Mouse (Mus musculus) thymus, postnatal 10 days (tissue): ENCODE results near the gene Pigf.
"Not testable (repeated sequence)": the region's sequence is repeated elsewhere in the genome, so short reads cannot be mapped to it uniquely, and the experiment has no call there.

Source experiments
- DNase-seq, 2 experiments: peaks; one replicate each; pipeline ENCODE4 v3.0.0; 2021; ENCODE audit warnings: low spot score in 2 of 2

The Pigf gene

DNA sequence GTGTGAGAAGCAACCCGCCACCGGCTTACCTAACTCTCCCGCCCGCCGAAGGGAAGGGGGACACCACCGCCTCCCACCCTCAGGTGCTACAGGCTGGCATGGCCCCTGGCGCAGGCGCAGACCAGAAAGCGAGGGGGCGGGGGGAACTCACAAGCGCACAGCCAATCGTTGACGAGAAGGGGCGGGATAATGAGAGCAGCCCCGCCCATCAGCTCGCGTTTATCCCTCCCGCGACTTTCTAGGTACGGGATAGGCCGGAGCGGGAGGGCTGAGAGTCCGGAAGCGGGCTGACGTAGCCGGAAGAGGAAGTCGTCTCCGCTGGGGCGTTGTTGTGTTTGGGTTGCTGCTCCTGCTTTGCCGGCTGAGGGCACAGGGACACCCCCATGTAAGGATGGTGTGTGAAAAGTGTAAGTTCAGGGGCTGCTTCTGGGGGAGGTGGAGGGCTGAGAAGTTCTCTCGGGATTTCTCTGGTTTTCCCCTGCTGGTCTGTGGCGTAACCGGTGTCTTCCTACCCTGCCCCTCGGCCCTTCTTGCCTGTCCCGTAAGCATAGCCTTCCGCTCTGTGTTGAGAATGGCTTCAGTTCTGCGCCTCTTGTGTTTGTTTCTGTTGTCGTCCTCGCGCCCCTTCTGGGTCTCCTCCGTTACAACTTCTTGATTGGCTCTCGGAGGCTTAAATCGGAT, at the start of gene Pigf, which contains the start of gene Cript:
Pigf (minus strand) TSS at position 138 of the 681 bp plus-strand sequence.
Cript (plus strand) TSS at position 282 of the 681 bp plus-strand sequence.
- peak; percentile 97 to 98 for DNase-seq

- DNase-seq: no peak
Measured at GRCm38 (mm10) chr17:87073470-87073869, 48.3 kb upstream of the Pigf start.

DNA sequence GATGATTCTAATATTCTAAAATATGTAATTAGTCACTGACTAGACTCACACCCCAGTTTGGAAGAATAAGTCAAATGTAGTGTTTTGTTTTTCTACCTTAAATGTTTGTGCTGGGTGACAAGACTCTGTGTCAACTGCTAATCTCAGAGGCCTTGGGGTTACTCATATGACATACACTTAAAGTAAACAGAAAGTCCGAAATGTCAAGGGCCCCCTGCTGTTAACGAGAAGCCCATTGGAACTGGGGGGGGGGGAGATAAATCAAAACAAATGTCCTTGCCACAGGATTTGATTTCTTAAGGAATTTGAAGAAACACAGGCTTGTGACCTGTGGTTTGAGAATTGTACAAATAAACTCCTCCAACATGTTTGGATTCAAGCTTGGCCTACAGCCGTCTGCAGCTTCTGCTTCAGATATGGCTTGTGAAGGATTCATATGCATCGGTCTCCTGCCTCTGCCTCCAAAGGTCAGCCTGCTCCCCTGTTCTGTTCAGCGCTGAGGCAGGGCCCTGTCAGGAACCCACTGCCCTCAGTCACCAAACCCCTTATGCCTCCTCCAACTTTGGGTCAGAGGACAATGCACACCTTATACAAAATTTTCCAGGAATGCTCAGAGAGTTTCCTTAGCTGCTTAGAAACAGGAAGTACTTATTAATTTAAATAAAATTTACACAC, 47.7 kb upstream of the Pigf start:
- DNase-seq: no peak

- DNase-seq: not testable (repeated sequence)
Measured at GRCm38 (mm10) chr17:87072183-87072582, 47.0 kb upstream of the Pigf start.

GRCm38 (mm10) chr17:87068997-87069396, 43.8 kb upstream of the Pigf start:
- no peak for DNase-seq

DNA sequence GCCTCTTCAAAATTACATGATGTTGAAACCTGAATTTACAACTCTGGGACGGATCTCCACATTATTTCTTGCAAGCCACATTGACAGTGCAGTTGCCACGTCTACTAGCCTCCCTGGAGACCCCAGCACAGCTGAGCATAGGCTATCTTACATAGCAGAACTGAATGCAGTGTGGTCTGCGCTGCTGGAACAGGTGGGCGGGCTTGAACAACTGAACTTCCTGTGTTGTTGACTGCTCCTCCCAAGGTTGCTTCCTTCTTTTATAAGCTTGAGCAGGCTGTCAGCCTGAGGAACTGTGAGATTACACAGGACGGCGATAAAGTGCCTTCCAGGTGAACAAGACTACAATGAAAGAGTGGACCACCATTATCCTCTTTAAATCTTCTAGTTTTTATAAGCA, 38.8 kb upstream of the Pigf start:
- DNase-seq: peak; percentile 12 to 17

GRCm38 (mm10) chr17:87063461-87063860, 38.3 kb upstream of the Pigf start:
- no peak for DNase-seq

DNA sequence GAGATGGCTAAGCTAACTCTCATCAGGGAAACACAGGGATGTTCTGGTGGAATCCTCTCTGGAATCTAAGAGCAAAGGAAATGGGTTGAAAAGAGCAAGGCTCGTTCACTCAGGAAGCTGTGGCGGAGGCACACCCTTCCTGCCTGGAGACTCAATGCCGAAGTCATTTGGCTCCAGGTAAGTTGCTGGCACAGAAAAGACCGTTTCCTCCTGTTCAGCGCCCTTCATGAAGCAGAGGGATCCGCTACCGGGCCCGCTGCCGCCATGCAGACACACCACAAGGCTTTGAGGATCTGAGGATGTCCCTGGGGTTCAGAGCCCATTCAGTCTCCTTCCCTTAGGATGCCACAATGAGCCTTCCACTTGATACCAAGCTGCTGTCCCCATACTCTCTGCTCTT, 37.4 kb upstream of the Pigf start:
- DNase-seq: no peak

DNA sequence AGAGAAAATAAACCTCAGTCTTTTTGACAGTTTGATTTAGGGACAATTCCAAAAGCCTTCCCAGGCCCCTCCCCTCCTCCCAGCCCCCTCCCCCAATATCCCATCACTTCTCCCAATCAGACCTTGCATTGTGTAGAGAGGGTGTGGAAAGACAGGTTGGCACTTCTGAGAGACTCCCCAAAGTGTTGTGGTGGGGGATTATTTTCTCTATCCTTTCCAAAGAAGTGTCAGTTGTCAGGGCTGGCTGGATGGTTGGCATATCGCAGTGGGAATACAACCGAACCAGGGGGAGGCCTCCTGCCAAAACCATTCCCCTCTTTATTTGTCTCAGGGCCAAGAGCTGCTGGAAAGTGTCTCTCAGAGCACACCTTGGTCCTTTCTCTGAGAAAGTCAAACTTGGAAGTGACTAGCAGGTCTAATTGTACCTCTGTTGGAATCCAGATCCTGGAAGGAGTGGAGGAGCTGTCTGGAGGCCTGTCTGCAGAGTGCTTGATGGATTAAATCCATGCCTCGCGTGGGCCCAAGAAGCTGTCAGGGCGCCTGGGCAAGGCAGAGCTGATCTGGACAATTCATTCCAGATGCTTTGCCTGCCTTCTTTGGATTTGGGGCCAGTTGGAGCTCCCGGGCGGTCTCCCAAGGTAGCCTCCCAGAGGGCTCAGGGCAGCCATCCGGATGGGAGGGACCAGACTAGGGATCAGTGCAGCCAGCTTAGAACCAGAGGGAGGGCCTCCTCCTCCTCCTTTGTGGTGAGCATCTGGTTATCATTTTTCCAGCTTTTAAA, 32.5 kb upstream of the Pigf start:
- no peak for DNase-seq

- DNase-seq: no peak
Measured at GRCm38 (mm10) chr17:87056761-87057160, 31.6 kb upstream of the Pigf start.

DNA sequence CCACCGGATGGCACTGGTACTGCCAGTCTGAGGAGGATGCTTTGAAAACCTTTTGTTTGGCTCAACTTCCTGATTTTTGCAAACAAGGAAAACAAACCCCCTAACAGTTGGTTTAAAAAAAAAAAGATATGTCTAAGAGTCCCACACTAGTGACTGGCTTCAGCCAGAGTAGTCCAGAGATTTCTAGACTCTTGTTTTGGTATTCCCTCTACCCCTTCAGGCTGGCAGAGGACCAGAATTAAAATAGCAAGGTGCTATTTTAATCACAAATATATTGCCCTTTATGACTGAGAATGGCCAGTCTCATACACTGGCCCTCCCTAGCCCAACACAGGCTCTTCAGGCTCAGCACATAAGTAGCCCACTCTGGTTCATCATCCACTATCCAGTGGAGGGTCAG, 30.5 kb upstream of the Pigf start:
- no peak for DNase-seq

DNA sequence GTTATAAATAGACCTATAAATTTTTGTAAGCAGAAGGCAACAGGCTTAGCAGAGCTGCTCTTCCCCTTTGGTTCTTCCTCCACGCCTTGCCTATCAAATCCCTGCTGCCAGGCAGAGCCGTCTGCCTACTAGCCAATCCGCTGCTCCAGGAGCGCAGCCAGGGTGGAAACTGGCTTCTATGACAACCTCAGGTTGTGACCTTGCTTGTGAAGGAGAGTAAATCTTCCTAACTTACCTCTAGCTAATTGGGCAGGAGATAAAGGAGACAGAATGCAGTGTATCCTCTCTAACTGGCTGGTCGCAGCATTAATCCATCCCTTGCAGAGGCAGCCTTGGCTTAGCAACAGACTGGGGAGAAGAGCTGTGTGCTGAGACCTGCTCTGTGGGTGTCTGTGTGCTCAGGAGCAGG, 29.8 kb upstream of the Pigf start:
- no peak for DNase-seq

DNA sequence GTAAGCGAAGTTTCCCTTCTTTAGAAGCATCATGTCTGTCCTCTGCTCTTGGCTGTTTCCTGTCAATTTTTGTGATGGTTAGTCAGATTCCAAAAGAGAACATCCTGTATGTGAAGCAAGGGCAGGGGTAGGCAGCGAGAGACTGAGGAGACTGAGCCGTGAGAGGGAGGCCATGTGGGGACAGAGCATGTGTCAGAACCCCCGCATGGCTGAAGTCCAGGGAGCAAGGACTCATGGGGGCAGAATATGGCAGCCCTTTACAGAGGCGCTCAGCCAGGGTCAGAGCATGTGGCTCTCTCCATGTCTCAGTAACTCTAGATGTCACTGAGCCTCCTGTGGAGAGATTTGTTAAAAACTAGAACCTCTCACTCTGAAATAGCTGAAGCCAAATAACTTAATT, 28.7 kb upstream of the Pigf start:
- no peak for DNase-seq

GRCm38 (mm10) chr17:87052432-87052831, 27.2 kb upstream of the Pigf start:
- DNase-seq: no peak

DNA sequence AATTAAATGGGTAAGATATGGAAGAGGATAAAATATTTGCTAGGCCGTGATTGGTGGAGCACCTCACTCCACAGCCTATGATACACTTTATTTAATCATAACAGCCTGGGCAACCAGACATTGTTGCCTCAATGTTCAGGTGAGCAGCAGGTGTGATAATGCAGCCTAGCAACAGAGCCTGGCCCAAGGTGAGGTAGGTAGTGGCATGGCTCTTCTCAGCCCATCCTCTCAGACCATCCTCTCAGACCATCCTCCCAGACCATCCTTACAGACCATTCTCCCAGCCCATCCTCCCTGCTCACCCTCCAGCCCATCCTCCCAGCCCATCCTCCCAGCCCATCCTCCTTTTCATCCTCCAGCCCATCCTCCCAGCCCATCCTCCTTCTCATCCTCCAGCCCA, 26.4 kb upstream of the Pigf start:
- no peak for DNase-seq

DNA sequence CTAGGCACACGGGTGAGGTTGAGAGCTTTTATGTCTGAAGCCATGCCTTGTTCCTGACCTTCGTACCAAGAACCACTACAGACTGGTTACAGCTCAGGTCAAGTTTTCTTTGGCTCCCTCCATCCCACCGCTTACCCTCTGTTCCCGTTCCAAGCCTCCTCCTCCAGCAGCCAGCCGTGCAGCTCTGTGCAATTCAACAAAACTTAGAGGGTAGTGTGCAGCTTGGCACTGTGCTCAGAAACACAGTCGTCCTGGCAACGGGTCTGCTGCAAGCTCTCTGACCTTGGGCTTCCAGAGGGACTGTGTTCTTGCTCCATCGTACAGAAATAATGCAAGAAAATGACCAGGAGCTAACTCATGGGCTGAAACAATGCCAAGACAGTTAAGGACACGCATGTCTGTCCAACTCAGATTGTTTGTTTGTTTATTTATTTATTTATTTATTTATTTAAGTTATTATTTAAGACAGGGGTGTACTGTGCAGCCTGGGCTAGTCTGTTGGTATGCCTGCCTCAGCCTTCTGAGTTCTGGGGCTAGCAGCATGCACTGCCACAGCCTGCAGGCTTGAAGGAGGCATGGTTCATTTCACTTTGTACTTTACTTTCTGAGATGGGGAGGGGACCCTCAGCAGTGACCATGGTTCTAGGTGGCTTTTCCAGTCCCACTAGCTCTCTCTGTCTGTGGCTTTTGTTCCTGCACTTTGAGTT, 25.4 kb upstream of the Pigf start:
- no peak for DNase-seq

GRCm38 (mm10) chr17:87049696-87050095, 24.5 kb upstream of the Pigf start:
- DNase-seq: no peak

DNA sequence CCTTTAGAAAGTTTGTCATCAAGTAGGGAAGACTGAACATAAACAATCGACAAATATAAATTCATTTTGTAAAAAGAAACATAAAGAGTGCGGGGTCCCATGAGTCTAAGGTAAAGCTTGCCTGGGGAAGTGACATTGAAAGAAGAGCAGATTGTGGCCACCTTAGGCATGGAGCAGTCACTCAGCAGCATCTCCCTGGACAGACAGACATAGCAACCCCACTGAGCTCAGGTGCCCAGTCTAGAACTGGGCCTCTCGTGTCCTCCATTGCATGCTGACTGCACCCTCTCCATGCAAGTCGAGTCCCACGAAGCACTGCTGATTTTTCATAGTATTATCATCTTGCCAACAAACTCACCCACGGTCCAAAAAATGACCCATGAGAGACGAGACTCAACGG, 19.6 kb upstream of the Pigf start:
- DNase-seq: no peak

DNA sequence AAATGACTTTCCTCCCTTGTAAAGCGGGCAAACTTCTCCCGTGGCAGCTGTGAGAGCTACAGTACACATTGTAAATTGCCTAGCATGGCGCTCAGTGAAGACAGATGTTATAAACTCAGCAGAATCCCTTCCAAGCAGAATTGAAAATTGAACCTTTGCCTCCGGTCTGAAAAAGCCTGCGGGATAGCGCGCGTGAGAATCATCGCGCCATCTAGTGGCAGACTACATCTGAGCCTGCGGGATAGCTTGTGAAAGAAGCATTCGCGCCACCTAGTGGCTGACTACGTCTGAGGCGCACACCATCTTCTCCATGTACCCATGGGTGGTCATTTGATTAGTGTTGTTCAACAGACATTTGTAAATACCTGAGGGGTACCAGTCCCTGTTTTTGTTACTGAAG, 19.2 kb upstream of the Pigf start:
- peak; percentile 70 to 93 for DNase-seq

DNA sequence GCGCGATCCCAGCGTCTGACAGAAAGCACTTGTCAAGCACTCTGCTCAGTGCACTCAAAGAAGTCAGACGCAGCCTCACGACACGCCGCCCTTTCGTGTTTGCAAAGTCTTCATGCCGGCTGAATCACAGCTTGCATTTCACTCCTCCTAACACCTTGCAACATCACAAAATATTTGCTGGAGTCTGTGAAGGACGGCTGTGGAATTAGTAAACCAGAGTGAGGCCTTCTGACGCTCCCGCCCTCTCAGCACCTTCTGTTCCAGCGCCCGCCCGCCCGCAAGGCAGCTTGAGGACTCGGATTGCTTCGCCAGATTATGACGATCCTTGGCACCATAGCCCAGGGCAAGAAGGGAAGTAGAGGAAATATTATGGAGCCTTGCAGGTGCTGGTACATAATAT, 16.5 kb upstream of the Pigf start:
- no peak for DNase-seq

- DNase-seq: no peak
Measured at GRCm38 (mm10) chr17:87038496-87038895, 13.3 kb upstream of the Pigf start.
